Mouse (Mus musculus) bone marrow, adult 2 months (tissue): Measurements from ENCODE around the gene Katna1.

Source experiments
- CTCF ChIP-seq: fragments of 200-500 bp; IDR thresholded peaks from 2 replicates; pipeline ENCODE4 v1.5.1; 2011; ENCODE audit warnings: low read length, control low read depth; ENCODE audit not compliant: control insufficient read depth, insufficient read depth
- POLR2A ChIP-seq: fragments of 200-500 bp; IDR thresholded peaks from 2 replicates; pipeline ENCODE4 v1.6.1; 2011; ENCODE audit warnings: low read depth, mild to moderate bottlenecking, control low read depth, low read length, borderline replicate concordance; ENCODE audit not compliant: control insufficient read depth

- TF ChIP-seq CTCF (no peak), POLR2A (no peak)
Measured at GRCm38 (mm10) chr10:7686902-7687301, 38.9 kb upstream of the Katna1 start.
